ENCODE assay signal across 8 mouse cellular contexts in the genomic region with DNA sequence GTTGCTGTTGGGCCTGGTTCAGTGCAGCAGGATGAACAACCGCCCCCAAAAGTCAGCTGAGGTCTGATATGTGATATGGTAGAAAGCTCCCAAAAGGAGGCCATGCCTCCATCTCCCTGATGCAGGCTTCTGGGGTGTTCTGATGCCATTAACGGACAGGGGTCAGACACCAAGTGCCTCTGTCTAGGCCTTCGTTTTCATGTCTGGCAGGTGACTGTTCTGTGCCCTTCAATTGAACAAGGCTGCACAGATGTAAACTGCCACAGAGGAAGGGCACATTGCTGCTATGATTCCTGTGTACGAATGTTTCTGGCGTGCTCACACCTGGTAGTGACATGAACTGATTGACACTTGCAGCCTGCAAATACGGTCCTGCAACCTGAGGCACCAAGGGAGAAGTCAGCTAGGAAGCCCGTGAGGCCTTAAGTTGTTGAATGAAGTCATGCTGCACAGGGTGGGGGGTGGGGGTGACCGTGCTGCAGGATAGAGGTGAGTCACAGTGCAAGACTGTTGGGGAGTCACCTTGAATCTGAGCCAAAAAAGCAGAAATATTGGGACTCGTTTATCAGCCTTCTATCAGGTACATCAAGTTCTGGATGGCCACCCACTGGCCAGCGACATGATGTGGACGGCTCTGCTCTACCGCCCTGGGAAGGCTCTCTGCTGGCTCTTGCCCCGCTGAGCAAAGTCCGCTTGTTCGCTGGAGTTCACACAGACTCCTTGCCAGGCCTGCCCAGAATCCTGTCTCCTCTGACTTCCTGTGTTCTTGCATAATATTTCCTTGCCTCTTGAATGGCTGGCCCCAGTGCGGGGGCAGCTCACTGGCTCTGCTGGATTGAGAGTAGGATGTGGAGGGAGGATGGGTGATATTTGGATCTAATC. TPM values are rescaled to one million over a fixed set of nuclear protein-coding genes. Genes with fewer than 3 reads are reported as not detected.
DNase-seq lines count a peak whose midpoint lies in the region; ATAC-seq lines count a peak whose summit lies in the region.

No protein-coding gene starts in this region.

- no peak overlapping the region for H3K27ac ChIP-seq in forebrain, embryonic 16.5 days (ENCODE audit: low read length)

- H3K4me2 ChIP-seq in forebrain, embryonic 16.5 days (ENCODE audit: low read length) = no peak overlapping the region

- no peak overlapping the region for H3K4me3 ChIP-seq in forebrain, embryonic 16.5 days (replicated peaks; ENCODE audit: low read length)

- DNase-seq in embryo, embryonic 10 days (ENCODE audit: low spot score) = peak; percentile 18
- DNase-seq in embryo, embryonic 11 days = no peak
- peak; percentile 69 for DNase-seq in adrenal gland, adult 18-20 months (ENCODE audit: low spot score in 2 of 2)
- DNase-seq in heart, adult 9 months (ENCODE audit: low spot score in 2 of 2) = peak; percentile 91 to 96
- DNase-seq in kidney, postnatal 10 days = peak; percentile 87
- DNase-seq in lung, postnatal 36 days = peak; percentile 93
- no peak for DNase-seq in thymus, postnatal 4 days

- H3K4me1 ChIP-seq in forebrain, embryonic 16.5 days (replicated peaks; ENCODE audit: control insufficient read depth, insufficient read depth, low read length) = no peaks in the 10 kb centered on the region

- ATAC-seq in forebrain, embryonic 16.5 days = no peak

- no peaks in the 10 kb centered on the region for H3K36me3 ChIP-seq in forebrain, embryonic 16.5 days (ENCODE audit: control insufficient read depth, insufficient read depth)

- no peak overlapping the region for H3K9ac ChIP-seq in forebrain, embryonic 16.5 days (replicated peaks; ENCODE audit: low read depth, low read length)

- H3K9me3 ChIP-seq in forebrain, embryonic 16.5 days (ENCODE audit: control insufficient read depth, low read length) = no peaks in the 10 kb centered on the region

- H3K27me3 ChIP-seq in forebrain, embryonic 16.5 days (replicated peaks; ENCODE audit: control insufficient read depth, insufficient read depth, low read length) = no peaks in the 10 kb centered on the region

- WGBS in forebrain, embryonic 16.5 days = 73% methylated on average over 16 of the region's 16 CpGs

RNA-seq across cellular contexts. Expression of a gene that starts 16.1 kb away (rescaled TPM):
- total RNA-seq in adrenal gland, adult 18-20 months (2021) = 100 to 1,000 TPM; 176 to 200 TPM
- polyA plus RNA-seq in forebrain, embryonic 16.5 days (2015; fragmentation: Nextera tagmentation; extraction: Ambion mirVana) = 4.2 and 4.6 TPM in 2 replicates

Comparison
In these comparisons a context has a peak if more than half of its experiments do, and no peak if none do; other contexts are left out.
1. DNase-seq: peak in embryo, embryonic 10 days (single experiment), adrenal gland, adult 18-20 months (2 of 2), heart, adult 9 months (2 of 2), kidney, postnatal 10 days (single experiment) and lung, postnatal 36 days (single experiment); none in embryo, embryonic 11 days (single experiment) and thymus, postnatal 4 days (single experiment).